Mouse (Mus musculus) small intestine, adult 2 months (tissue): Measurements from ENCODE around the gene Nsd1.

ENCODE experiments used
- CTCF ChIP-seq: fragments of 200-500 bp; IDR thresholded peaks from 2 replicates; pipeline ENCODE4 v1.5.1; 2012; ENCODE audit warnings: low read depth, mild to moderate bottlenecking, control low read depth, inconsistent platforms, low read length, moderate library complexity, mixed read lengths; ENCODE audit not compliant: insufficient replicate concordance, insufficient read length; ENCODE audit errors: extremely low read depth
- POLR2A ChIP-seq: fragments of 200-500 bp; IDR thresholded peaks from 2 replicates; pipeline ENCODE4 v1.6.1; 2012; ENCODE audit warnings: low read depth, mild to moderate bottlenecking, control low read depth, inconsistent platforms, low read length, moderate library complexity

DNA sequence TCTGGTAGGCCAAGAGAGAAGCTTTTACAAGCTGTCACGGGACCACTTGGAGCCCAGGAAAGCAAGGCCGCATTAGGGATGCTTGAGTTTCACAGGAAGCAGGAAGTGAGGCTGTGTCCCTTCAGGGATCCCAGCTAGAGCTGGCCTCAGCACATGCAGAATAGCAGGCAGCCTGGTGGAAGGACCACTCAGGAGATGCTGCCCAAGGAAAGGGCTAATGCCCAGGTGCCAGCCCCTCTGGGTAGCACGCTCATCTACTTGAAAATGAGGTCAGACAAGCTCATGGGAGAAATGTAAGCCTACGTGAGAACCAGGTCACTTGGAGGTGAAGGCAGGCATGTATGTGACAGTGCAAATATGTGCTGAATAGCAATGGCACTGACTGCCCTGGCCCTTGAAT lies 117.6 kb downstream of the Nsd1 start:
- TF ChIP-seq POLR2A = no peak
- TF ChIP-seq CTCF = no peak
